Mouse (Mus musculus): ENCODE results near the gene Timm13. TPM values are rescaled to one million over a fixed set of nuclear protein-coding genes. Genes with fewer than 3 reads are reported as not detected.
A peak's percentile ranks its signal among the peaks of the same experiment; 100 is the strongest.

Timm13 gene
- polyA plus RNA-seq, 1 experiment from 2014 or later = 233 TPM

DNA sequence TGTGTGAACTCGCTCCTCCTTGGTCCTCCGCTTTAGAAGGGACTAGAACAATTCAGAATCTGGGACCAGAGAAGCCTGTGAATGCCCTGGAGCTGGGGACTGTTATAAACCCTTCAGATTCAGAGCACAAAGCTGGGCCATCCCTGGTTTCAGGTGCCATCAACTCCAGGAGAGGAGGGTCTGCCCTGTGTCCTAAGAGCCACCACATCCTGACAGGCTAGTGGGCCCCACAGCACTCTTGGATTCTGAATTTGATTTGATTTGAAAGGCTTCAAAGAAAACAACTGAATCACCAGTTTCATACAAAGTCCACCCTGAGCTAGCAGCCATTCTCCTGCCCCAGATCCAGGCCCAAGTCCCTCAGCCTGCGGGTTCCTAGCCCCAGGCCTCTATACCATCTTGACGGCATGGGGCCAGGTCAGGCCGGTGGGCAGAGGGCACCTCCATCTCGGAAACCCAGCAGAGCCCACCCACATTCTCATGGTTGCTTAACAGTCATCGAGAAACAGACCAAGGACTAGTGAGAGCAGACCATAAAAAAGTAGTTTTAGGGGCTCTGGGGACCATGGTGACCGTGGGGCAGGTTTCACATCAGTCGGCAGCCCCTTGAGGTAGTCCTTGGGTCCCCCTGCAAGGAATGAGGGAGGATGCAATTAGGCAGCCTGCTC lies 1.6 kb upstream of the Timm13 start:
- H3K27ac ChIP-seq (ENCODE audit: low read length) = no peak overlapping the region
- no peaks in the 10 kb centered on the region for H3K9me3 ChIP-seq (ENCODE audit: low read length)
- peaks cover 10% of the 10 kb centered on the region for H3K4me1 ChIP-seq (ENCODE audit: insufficient read depth, low read depth, low read length)
- no peak overlapping the region for H3K9ac ChIP-seq (replicated peaks; ENCODE audit: low read depth)
- no peak overlapping the region for H3K4me3 ChIP-seq (ENCODE audit: low read depth, low read length)
- H3K27me3 ChIP-seq (replicated peaks; ENCODE audit: insufficient read depth, low read length) = no peaks in the 10 kb centered on the region
- DNase-seq (ENCODE audit: low spot score) (no peak), ATAC-seq (no peak)
- WGBS = 94% methylated on average over 9 of the region's 9 CpGs
- no peak overlapping the region for H3K4me2 ChIP-seq (replicated peaks; ENCODE audit: low read depth, low read length)
- no peaks in the 10 kb centered on the region for H3K36me3 ChIP-seq (ENCODE audit: insufficient read depth, low read length)
- TF ChIP-seq CTCF (IDR thresholded peaks at IDR 0.05) (no peak), EP300 (IDR thresholded peaks at IDR 0.05) (no peak)

DNA sequence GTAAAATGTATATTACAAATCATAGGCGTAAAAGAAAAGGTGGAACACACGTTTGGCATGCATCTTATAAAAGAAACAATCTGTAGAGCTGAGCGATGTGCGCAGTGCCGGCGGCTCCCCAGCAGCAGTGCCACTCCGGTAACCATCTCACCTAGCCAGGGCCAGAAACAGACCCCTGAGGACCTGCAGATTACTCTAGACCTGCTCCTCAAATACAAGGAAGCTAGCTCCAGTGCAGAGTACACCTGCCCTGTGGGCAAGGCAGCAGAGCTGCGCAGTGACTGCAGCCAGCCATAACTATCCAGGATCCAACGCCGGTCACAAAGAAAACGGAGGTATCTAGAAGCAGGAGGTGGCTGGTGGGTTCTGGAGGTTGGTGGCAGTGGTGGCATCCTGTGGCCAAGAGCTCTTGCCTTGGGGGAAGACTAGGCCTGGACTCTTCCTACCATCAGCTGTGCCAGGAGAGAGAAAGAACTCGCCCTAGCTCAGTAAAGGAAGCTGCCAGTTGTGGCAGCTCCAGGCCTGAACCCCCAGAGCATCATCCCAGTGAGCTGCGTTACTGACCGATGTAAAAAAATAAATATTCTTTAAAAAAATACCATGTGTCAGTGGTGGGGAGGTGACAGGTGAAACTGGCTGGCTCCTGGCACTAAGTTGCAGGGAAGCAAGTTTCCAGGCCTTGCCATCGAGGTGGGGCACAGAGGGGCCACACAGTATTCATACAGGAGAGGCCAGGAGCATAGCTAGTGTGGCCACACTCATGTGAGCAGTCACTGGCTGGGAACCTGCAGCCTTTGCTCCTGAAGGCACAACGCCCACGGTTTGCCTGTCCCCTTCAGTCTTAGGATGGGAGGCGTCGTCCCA lies 872 bp upstream of the Timm13 start:
- TF ChIP-seq CTCF (IDR thresholded peaks at IDR 0.05) (no peak), EP300 (IDR thresholded peaks at IDR 0.05) (no peak)
- no peak overlapping the region for H3K9ac ChIP-seq (replicated peaks; ENCODE audit: low read depth)
- H3K4me3 ChIP-seq (ENCODE audit: low read depth, low read length) = no peak overlapping the region
- 86% methylated on average over 19 of the region's 19 CpGs for WGBS
- peak overlapping the region; percentile 69 for H3K4me2 ChIP-seq (replicated peaks; ENCODE audit: low read depth, low read length)
- peaks cover 10% of the 10 kb centered on the region for H3K4me1 ChIP-seq (ENCODE audit: insufficient read depth, low read depth, low read length)
- 0 out of 2 replicates have a peak overlapping the region, but pooled peaks have one; percentile 10 for H3K27ac ChIP-seq (ENCODE audit: low read length)
- H3K36me3 ChIP-seq (ENCODE audit: insufficient read depth, low read length) = no peaks in the 10 kb centered on the region
- H3K9me3 ChIP-seq (ENCODE audit: low read length) = no peaks in the 10 kb centered on the region
- ATAC-seq = no peak
- H3K27me3 ChIP-seq (replicated peaks; ENCODE audit: insufficient read depth, low read length) = no peaks in the 10 kb centered on the region
- DNase-seq (ENCODE audit: low spot score) = no peak

DNA sequence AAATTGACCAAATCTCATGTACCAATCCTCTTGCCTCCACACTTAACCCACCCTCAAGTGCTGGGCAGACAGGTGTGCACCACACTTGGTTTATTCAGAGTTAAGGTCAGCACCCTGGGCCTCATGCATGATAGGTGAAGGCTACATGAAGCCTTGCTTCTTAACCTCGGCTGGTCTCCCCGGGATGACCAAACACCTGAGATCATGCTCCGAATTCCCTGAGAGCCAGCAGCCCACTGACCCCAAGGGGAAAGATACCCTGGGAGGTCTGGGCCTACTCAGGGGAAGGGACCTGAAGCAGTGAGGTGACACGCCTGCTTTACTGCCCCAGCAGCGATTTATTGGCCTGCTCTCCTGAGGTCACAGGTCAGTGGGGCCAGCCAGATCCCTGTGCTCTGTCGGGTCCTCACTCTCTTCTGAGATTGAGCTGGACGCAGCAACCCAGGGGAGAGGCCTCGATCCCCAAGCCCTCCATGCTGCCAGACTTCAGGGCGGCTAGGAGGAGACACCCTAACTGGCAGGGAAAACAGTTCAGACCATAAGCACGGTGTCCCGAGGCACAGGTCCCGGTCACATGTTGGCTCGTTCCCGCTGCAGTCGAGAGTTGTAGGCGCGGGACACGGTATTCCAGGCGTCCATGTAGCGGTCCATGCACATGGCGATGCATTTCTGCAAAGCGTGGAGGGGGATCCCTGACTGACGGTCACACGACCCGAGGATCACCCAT lies 1.0 kb downstream of the Timm13 start:
- Histone ChIP-seq H3K9ac (replicated peaks; ENCODE audit: low read depth) (peak overlapping the region; percentile 55), H3K27ac (ENCODE audit: low read length) (no peak overlapping the region), H3K9me3 (ENCODE audit: low read length) (no peaks in the 10 kb centered on the region), H3K4me2 (replicated peaks; ENCODE audit: low read depth, low read length) (peak overlapping the region; percentile 69), H3K4me3 (ENCODE audit: low read depth, low read length) (peak overlapping the region; percentile 92), H3K36me3 (ENCODE audit: insufficient read depth, low read length) (no peaks in the 10 kb centered on the region), H3K4me1 (ENCODE audit: insufficient read depth, low read depth, low read length) (peaks cover 10% of the 10 kb centered on the region), H3K27me3 (replicated peaks; ENCODE audit: insufficient read depth, low read length) (no peaks in the 10 kb centered on the region)
- ATAC-seq (no peak), DNase-seq (ENCODE audit: low spot score) (no peak)
- TF ChIP-seq CTCF (IDR thresholded peaks at IDR 0.05) (no peak), EP300 (IDR thresholded peaks at IDR 0.05) (no peak)
- 15% methylated on average over 25 of the region's 25 CpGs for WGBS

DNA sequence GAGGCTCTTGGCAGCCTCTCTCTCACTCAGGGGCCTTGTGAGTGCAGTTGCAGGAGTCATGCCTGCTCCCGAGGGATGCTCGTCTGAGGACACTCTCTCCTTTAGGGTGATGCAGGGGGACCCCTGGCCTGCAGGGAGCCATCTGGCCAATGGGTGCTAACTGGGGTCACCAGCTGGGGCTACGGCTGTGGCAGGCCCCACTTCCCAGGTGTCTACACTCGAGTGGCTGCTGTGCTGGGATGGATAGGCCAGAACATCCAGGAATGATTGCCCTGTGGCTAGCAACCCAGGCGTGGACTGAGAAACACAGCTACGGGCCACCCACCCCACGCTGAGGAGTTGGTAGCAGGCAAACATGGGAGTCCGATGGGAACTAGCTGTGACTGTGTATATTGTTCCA lies 1.7 kb downstream of the Timm13 start:
- no peak for DNase-seq (ENCODE audit: low spot score)
- Histone ChIP-seq H3K9me3 (ENCODE audit: low read length) (no peaks in the 10 kb centered on the region), H3K27me3 (replicated peaks; ENCODE audit: insufficient read depth, low read length) (no peaks in the 10 kb centered on the region), H3K4me2 (replicated peaks; ENCODE audit: low read depth, low read length) (no peak overlapping the region), H3K27ac (ENCODE audit: low read length) (no peak overlapping the region), H3K9ac (replicated peaks; ENCODE audit: low read depth) (no peak overlapping the region), H3K36me3 (ENCODE audit: insufficient read depth, low read length) (no peaks in the 10 kb centered on the region), H3K4me3 (ENCODE audit: low read depth, low read length) (no peak overlapping the region), H3K4me1 (ENCODE audit: insufficient read depth, low read depth, low read length) (peaks cover 10% of the 10 kb centered on the region)
- TF ChIP-seq CTCF (IDR thresholded peaks at IDR 0.05) (no peak), EP300 (IDR thresholded peaks at IDR 0.05) (no peak)
- ATAC-seq = no peak
- WGBS = 87% methylated on average over 8 of the region's 8 CpGs

GRCm38 (mm10) chr10:80897861-80898510 lies 2.8 kb downstream of the Timm13 start:
- Histone ChIP-seq H3K9me3 (ENCODE audit: low read length) (no peaks in the 10 kb centered on the region), H3K27ac (ENCODE audit: low read length) (no peak overlapping the region), H3K4me3 (ENCODE audit: low read depth, low read length) (no peak overlapping the region), H3K9ac (replicated peaks; ENCODE audit: low read depth) (no peak overlapping the region), H3K27me3 (replicated peaks; ENCODE audit: insufficient read depth, low read length) (no peaks in the 10 kb centered on the region), H3K36me3 (ENCODE audit: insufficient read depth, low read length) (no peaks in the 10 kb centered on the region), H3K4me1 (ENCODE audit: insufficient read depth, low read depth, low read length) (peaks cover 10% of the 10 kb centered on the region), H3K4me2 (replicated peaks; ENCODE audit: low read depth, low read length) (no peak overlapping the region)
- no peak for TF ChIP-seq EP300 (IDR thresholded peaks at IDR 0.05)
- no peak for TF ChIP-seq CTCF (IDR thresholded peaks at IDR 0.05)
- DNase-seq (ENCODE audit: low spot score) (no peak), ATAC-seq (no peak)
- WGBS = 33% methylated on average over 41 of the region's 41 CpGs

Measured in lung, postnatal 0 days (tissue).